Mouse (Mus musculus): ENCODE measurements around the gene Sec63.
A peak's percentile ranks its signal among the peaks of the same experiment; 100 is the strongest.

The Sec63 gene

GRCm38 (mm10) chr10:42863621-42864391 is 102.5 kb downstream of the Sec63 start:
- peak; percentile 77 for DNase-seq (ENCODE audit: low read depth)

- no peak for DNase-seq (ENCODE audit: low read depth)
Measured at GRCm38 (mm10) chr10:42864696-42865095, 103.4 kb downstream of the Sec63 start.

- DNase-seq (ENCODE audit: low read depth): peak; percentile 50
Measured at GRCm38 (mm10) chr10:42868416-42868815, 107.1 kb downstream of the Sec63 start.

GRCm38 (mm10) chr10:42869467-42869866 is 108.2 kb downstream of the Sec63 start:
- peak; percentile 59 for DNase-seq (ENCODE audit: low read depth)

GRCm38 (mm10) chr10:42872269-42873010 is 111.1 kb downstream of the Sec63 start:
- DNase-seq (ENCODE audit: low read depth): no peak

GRCm38 (mm10) chr10:42873077-42873595 is 111.8 kb downstream of the Sec63 start:
- no peak for DNase-seq (ENCODE audit: low read depth)

- no peak for DNase-seq (ENCODE audit: low read depth)
Measured at GRCm38 (mm10) chr10:42876172-42876571, 114.9 kb downstream of the Sec63 start.

GRCm38 (mm10) chr10:42879269-42879681 is 118.0 kb downstream of the Sec63 start:
- DNase-seq (ENCODE audit: low read depth): no peak

- DNase-seq (ENCODE audit: low read depth): no peak
Measured at GRCm38 (mm10) chr10:42879682-42880081, 118.4 kb downstream of the Sec63 start.

Data from naive thymus-derived CD4-positive, alpha-beta T cell, adult 2 months (primary cell).